Mouse (Mus musculus): ENCODE data around the gene Upp1. TPM values are rescaled to one million over a fixed set of nuclear protein-coding genes. Genes with fewer than 3 reads are reported as not detected.

Gene Upp1
- total and polyA plus RNA-seq, 2 experiments from 2014 or later, result 63.2 to 65.0 TPM

DNA sequence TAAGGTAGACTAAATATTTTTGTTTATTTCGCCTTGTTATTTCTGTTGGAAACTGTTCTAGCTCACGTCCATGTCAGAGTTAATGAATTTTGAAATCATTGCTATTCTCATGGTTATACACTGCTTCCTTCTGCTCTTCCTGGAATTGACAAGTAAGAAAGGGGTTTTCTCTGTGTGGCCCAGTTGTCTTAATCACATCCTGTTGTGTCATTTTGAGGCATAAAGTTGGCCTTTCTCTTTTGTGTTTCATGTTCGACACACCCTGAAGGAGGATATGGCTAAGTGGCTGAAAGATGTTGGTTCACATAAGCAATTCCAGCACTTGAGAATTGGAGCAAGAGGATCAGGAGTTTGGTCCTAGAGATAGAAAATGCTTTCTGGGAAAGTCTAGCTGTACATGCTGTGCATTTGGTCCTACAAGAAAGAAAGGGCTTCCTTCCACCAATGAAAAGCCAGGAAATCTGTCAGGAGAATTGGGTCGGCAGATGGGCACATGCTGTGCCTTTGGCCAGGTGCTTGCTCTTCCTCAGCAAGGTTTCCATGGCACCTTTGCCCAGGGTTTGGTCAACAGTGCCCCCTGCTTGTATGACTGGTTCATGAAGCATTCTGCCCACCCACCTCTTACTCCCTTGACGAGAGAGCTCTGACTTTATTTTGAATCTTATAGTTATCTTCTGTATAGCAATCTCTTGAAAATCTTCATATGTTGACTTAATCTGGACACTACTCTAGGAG is 8.6 kb downstream of the Upp1 start:
- Histone ChIP-seq H3K9ac (replicated peaks; ENCODE audit: low read depth, low read length) (no peak overlapping the region), H3K27me3 (ENCODE audit: control insufficient read depth, insufficient read depth, low read length) (no peaks in the 10 kb centered on the region), H3K36me3 (replicated peaks; ENCODE audit: control insufficient read depth, insufficient read depth, low read length) (peaks cover 2% of the 10 kb centered on the region), H3K4me3 (ENCODE audit: low read depth, low read length) (no peak overlapping the region), H3K27ac (ENCODE audit: low read depth) (no peak overlapping the region), H3K9me3 (replicated peaks; ENCODE audit: control insufficient read depth, low read length) (no peaks in the 10 kb centered on the region), H3K4me1 (ENCODE audit: control insufficient read depth, insufficient read depth) (no peaks in the 10 kb centered on the region), H3K4me2 (ENCODE audit: low read depth, low read length) (no peak overlapping the region)
- ATAC-seq (ENCODE audit: insufficient read depth, low read depth), result no peak
- no peak for TF ChIP-seq EP300 (IDR thresholded peaks at IDR 0.05; ENCODE audit: low read depth)
- peak; percentile 59 for TF ChIP-seq CTCF (IDR thresholded peaks at IDR 0.05; ENCODE audit: low read depth)
- WGBS, result 59% methylated on average over 5 of the region's 5 CpGs
- peak; percentile 37 for DNase-seq (ENCODE audit: low spot score)

DNA sequence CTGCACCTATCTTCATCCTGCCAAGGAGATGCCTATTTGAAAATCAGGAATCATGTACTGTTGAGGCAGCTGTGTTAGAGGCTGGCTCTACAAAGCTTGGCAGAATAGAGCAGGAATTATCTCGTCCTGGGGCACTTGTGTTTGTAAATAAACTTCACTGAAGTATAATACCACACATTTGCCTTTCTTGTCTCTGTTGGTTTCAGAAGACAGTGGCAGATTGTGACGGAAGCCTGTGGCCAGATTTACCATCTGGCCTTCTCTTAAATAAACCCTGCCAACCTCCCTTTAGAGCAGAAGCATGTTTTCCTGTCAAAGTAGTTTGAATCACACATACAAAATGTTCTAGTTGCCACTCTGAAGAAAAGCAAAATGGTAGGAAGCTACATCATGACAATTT is 10.2 kb downstream of the Upp1 start:
- Histone ChIP-seq H3K9me3 (replicated peaks; ENCODE audit: control insufficient read depth, low read length) (no peaks in the 10 kb centered on the region), H3K36me3 (replicated peaks; ENCODE audit: control insufficient read depth, insufficient read depth, low read length) (peaks cover 11% of the 10 kb centered on the region), H3K27me3 (ENCODE audit: control insufficient read depth, insufficient read depth, low read length) (no peaks in the 10 kb centered on the region), H3K4me1 (ENCODE audit: control insufficient read depth, insufficient read depth) (no peaks in the 10 kb centered on the region), H3K9ac (replicated peaks; ENCODE audit: low read depth, low read length) (no peak overlapping the region), H3K4me3 (ENCODE audit: low read depth, low read length) (no peak overlapping the region), H3K27ac (ENCODE audit: low read depth) (no peak overlapping the region), H3K4me2 (ENCODE audit: low read depth, low read length) (no peak overlapping the region)
- ATAC-seq (ENCODE audit: insufficient read depth, low read depth) (no peak), DNase-seq (ENCODE audit: low spot score) (no peak)
- WGBS, result 57% methylated on average over 2 of the region's 2 CpGs
- TF ChIP-seq EP300 (IDR thresholded peaks at IDR 0.05; ENCODE audit: low read depth) (no peak), CTCF (IDR thresholded peaks at IDR 0.05; ENCODE audit: low read depth) (no peak)

DNA sequence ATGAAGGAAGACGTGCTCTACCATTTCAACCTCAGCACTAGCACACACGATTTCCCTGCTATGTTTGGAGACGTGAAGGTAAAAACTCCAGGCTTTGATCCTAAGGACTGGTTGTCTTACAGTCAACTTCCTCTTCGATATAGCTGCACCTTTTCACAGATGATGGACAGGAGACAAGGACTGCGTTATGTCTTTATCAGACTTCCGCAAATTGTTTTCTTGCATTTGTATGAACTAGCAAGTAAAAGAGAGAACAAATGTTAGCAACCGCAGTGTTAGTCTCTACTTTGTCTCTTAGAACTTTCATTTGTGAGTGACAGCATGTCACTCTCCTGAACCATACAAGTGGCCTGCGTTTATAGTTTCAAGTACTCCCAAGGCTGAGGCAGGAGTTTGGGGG is 11.6 kb downstream of the Upp1 start:
- no peaks in the 10 kb centered on the region for H3K27me3 ChIP-seq (ENCODE audit: control insufficient read depth, insufficient read depth, low read length)
- no peak overlapping the region for H3K4me3 ChIP-seq (ENCODE audit: low read depth, low read length)
- DNase-seq (ENCODE audit: low spot score), result no peak
- TF ChIP-seq EP300 (IDR thresholded peaks at IDR 0.05; ENCODE audit: low read depth), result no peak
- TF ChIP-seq CTCF (IDR thresholded peaks at IDR 0.05; ENCODE audit: low read depth), result no peak
- no peak for ATAC-seq (ENCODE audit: insufficient read depth, low read depth)
- WGBS, result 80% methylated on average over 8 of the region's 8 CpGs
- H3K36me3 ChIP-seq (replicated peaks; ENCODE audit: control insufficient read depth, insufficient read depth, low read length), result peaks cover 18% of the 10 kb centered on the region
- no peaks in the 10 kb centered on the region for H3K4me1 ChIP-seq (ENCODE audit: control insufficient read depth, insufficient read depth)
- H3K9ac ChIP-seq (replicated peaks; ENCODE audit: low read depth, low read length), result no peak overlapping the region
- no peaks in the 10 kb centered on the region for H3K9me3 ChIP-seq (replicated peaks; ENCODE audit: control insufficient read depth, low read length)
- no peak overlapping the region for H3K4me2 ChIP-seq (ENCODE audit: low read depth, low read length)
- H3K27ac ChIP-seq (ENCODE audit: low read depth), result no peak overlapping the region

DNA sequence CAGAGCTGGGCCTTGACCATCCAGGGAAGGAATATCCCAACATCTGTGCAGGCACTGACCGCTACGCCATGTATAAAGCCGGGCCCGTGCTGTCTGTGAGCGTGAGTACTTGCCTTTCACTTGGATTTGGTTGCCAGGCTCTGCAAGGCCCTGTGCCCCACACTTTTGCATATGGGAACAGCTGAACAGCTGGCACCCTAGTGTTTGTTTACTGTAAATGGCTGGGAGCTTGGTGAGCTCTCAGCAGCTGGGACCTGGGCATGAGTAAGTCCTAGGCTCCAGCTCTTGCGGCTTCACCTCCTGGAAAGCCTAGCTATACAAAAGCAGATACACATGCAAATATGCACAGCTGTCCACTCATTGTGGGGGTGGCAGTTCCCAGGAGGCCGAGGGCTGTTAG is 13.8 kb downstream of the Upp1 start:
- ATAC-seq (ENCODE audit: insufficient read depth, low read depth) (no peak), DNase-seq (ENCODE audit: low spot score) (no peak)
- 86% methylated on average over 7 of the region's 7 CpGs for WGBS
- H3K27ac ChIP-seq (ENCODE audit: low read depth), result no peak overlapping the region
- H3K4me1 ChIP-seq (ENCODE audit: control insufficient read depth, insufficient read depth), result no peaks in the 10 kb centered on the region
- TF ChIP-seq CTCF (IDR thresholded peaks at IDR 0.05; ENCODE audit: low read depth) (no peak), EP300 (IDR thresholded peaks at IDR 0.05; ENCODE audit: low read depth) (no peak)
- H3K4me3 ChIP-seq (ENCODE audit: low read depth, low read length), result no peak overlapping the region
- H3K4me2 ChIP-seq (ENCODE audit: low read depth, low read length), result no peak overlapping the region
- no peaks in the 10 kb centered on the region for H3K9me3 ChIP-seq (replicated peaks; ENCODE audit: control insufficient read depth, low read length)
- no peak overlapping the region for H3K9ac ChIP-seq (replicated peaks; ENCODE audit: low read depth, low read length)
- no peaks in the 10 kb centered on the region for H3K27me3 ChIP-seq (ENCODE audit: control insufficient read depth, insufficient read depth, low read length)
- H3K36me3 ChIP-seq (replicated peaks; ENCODE audit: control insufficient read depth, insufficient read depth, low read length), result peaks cover 29% of the 10 kb centered on the region

DNA sequence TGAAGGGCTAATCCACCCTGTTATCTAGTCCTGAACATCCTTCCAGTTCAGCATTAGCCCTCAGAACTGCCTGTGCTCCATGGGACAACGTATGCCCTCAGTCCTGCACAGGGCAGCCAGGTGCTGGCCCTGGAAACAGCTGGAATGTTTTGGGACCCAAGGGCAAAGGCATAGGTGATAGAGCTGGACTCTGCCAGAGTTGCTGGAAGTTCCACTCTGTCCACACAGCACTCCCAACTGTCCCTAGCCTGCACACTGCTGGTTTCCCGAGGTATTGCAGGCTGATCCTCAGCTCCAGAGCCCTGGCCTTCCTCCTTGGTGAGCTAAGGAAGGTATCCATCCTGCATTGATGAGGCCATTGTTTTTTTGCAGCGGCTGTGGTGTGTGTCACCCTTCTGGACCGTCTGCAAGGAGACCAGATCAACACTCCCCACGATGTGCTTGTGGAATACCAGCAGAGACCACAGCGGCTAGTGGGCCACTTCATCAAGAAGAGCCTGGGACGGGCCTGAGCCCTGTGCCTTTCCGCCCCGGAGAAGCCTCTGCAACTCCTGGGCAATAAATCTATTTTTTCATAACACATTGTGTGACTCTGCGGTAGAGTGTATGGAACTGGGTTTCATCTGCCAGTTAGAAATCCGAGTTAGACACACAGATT is 17.8 kb downstream of the Upp1 start:
- TF ChIP-seq EP300 (IDR thresholded peaks at IDR 0.05; ENCODE audit: low read depth) (no peak), CTCF (IDR thresholded peaks at IDR 0.05; ENCODE audit: low read depth) (peak; percentile 41)
- DNase-seq (ENCODE audit: low spot score) (no peak), ATAC-seq (ENCODE audit: insufficient read depth, low read depth) (no peak)
- Histone ChIP-seq H3K27ac (ENCODE audit: low read depth) (no peak overlapping the region), H3K4me2 (ENCODE audit: low read depth, low read length) (no peak overlapping the region), H3K4me1 (ENCODE audit: control insufficient read depth, insufficient read depth) (no peaks in the 10 kb centered on the region), H3K9me3 (replicated peaks; ENCODE audit: control insufficient read depth, low read length) (no peaks in the 10 kb centered on the region), H3K9ac (replicated peaks; ENCODE audit: low read depth, low read length) (no peak overlapping the region), H3K4me3 (ENCODE audit: low read depth, low read length) (no peak overlapping the region), H3K27me3 (ENCODE audit: control insufficient read depth, insufficient read depth, low read length) (no peaks in the 10 kb centered on the region), H3K36me3 (replicated peaks; ENCODE audit: control insufficient read depth, insufficient read depth, low read length) (peaks cover 29% of the 10 kb centered on the region)
- WGBS, result 75% methylated on average over 11 of the region's 11 CpGs

Measured in heart, postnatal 0 days (tissue).